Mouse (Mus musculus) liver, embryonic 11.5 days (tissue): Measurements from ENCODE around the gene Ctf2. TPM values are rescaled to one million over a fixed set of nuclear protein-coding genes. Genes with fewer than 3 reads are reported as not detected.

Source experiments
- ATAC-seq: fragments of 200-750 bp; cut with Nextera tagmentation; replicated peaks from 2 replicates; pipeline ENCODE4 v1.8.0; 2017; ENCODE audit warnings: moderate number of reproducible peaks, mild to moderate bottlenecking, moderate TSS enrichment, moderate library complexity; ENCODE audit not compliant: low FRiP score
- DNase-seq: peaks from one replicate; pipeline ENCODE4 v3.0.0-alpha.2; 2017; ENCODE audit warnings: low spot score
- H3K27ac ChIP-seq: fragments of 300-500 bp; sonication (generic); 2 replicates; pipeline ENCODE4 v1.5.1; 2014; ENCODE audit warnings: mild to moderate bottlenecking, low read depth, low read length, control low read depth
- H3K27me3 ChIP-seq: fragments of 300-500 bp; sonication (generic); replicated peaks from 2 replicates; pipeline ENCODE4 v1.6.1; 2014; ENCODE audit warnings: low read length, mixed read lengths; ENCODE audit not compliant: control insufficient read depth, insufficient read depth
- H3K36me3 ChIP-seq: fragments of 300-500 bp; sonication (generic); 2 replicates; pipeline ENCODE4 v1.6.1; 2014; ENCODE audit warnings: mild to moderate bottlenecking, low read length, moderate library complexity, mixed read lengths; ENCODE audit not compliant: control insufficient read depth, insufficient read depth
- H3K4me1 ChIP-seq: fragments of 300-500 bp; sonication (generic); replicated peaks from 2 replicates; pipeline ENCODE4 v1.6.1; 2014; ENCODE audit warnings: low read length, mixed read lengths; ENCODE audit not compliant: control insufficient read depth, insufficient read depth
- H3K4me2 ChIP-seq: fragments of 300-500 bp; sonication (generic); 2 replicates; pipeline ENCODE4 v1.6.1; 2014; ENCODE audit warnings: mild to moderate bottlenecking, control low read depth, moderate library complexity
- H3K4me3 ChIP-seq: fragments of 300-500 bp; sonication (generic); 2 replicates; pipeline ENCODE4 v1.5.1; 2014; ENCODE audit warnings: low read depth, low read length, control low read depth
- H3K9ac ChIP-seq: fragments of 300-500 bp; sonication (generic); 2 replicates; pipeline ENCODE4 v1.6.1; 2014; ENCODE audit warnings: low read depth, low read length, control low read depth
- H3K9me3 ChIP-seq: fragments of 300-500 bp; sonication (generic); 2 replicates; pipeline ENCODE4 v1.6.1; 2016; ENCODE audit warnings: low read length, inconsistent platforms, mixed read lengths; ENCODE audit not compliant: control insufficient read depth
- WGBS: fragments of 180-500 bp; shearing (Covaris S2); extraction: QIAGEN DNeasy Blood & Tissue Kit; methylation state at CpG from one replicate; pipeline ENCODE4 v1.1.7; 2014; 5-methylcytosine and 5-hydroxymethylcytosine counted together
- polyA plus RNA-seq: library from polyadenylated mRNA; unstranded; fragments of >200 nt; fragmentation: Nextera tagmentation; extraction: Ambion mirVana; gene quantifications from 2 replicates; pipeline ENCODE4 v1.2.1, GENCODE M21; 2014

The Ctf2 gene
- polyA plus RNA-seq, 1 experiment from 2014 or later, result 0.25 TPM

GRCm38 (mm10) chr7:127766851-127767609 lies 35.1 kb upstream of the Ctf2 start:
- Histone ChIP-seq H3K36me3 (peaks cover 13% of the 10 kb centered on the region; the same call in 1 of the 2 replicates), H3K9ac (peak overlapping the region; percentile 69), H3K4me2 (peak overlapping the region; percentile 94), H3K27me3 (no peaks in the 10 kb centered on the region), H3K27ac (peak overlapping the region; percentile 93), H3K4me1 (peaks cover 36% of the 10 kb centered on the region), H3K4me3 (peak overlapping the region; percentile 79), H3K9me3 (no peaks in the 10 kb centered on the region)
- 53% methylated on average over 17 of the region's 17 CpGs for WGBS
- DNase-seq, result peak; percentile 67
- ATAC-seq, result peak; percentile 89

- no peak overlapping the region for H3K4me3 ChIP-seq
- H3K27me3 ChIP-seq, result no peaks in the 10 kb centered on the region
- no peak overlapping the region; the same call in 1 of the 2 replicates for H3K27ac ChIP-seq
- H3K4me2 ChIP-seq, result no peak overlapping the region
- H3K9ac ChIP-seq, result no peak overlapping the region
- WGBS, result 82% methylated on average over 2 of the region's 2 CpGs
- H3K4me1 ChIP-seq, result peaks cover 27% of the 10 kb centered on the region
- peaks cover 13% of the 10 kb centered on the region; the same call in 1 of the 2 replicates for H3K36me3 ChIP-seq
- no peaks in the 10 kb centered on the region for H3K9me3 ChIP-seq
- no peak for ATAC-seq
- no peak for DNase-seq
Measured at GRCm38 (mm10) chr7:127765756-127766155, 33.8 kb upstream of the Ctf2 start.

GRCm38 (mm10) chr7:127763642-127764041 lies 31.7 kb upstream of the Ctf2 start:
- peaks cover 15% of the 10 kb centered on the region for H3K4me1 ChIP-seq
- no peak overlapping the region for H3K4me3 ChIP-seq
- no peak for ATAC-seq
- no peak for DNase-seq
- no peaks in the 10 kb centered on the region for H3K9me3 ChIP-seq
- no peak overlapping the region for H3K27ac ChIP-seq
- H3K27me3 ChIP-seq, result no peaks in the 10 kb centered on the region
- peaks cover 13% of the 10 kb centered on the region; the same call in 1 of the 2 replicates for H3K36me3 ChIP-seq
- 89% methylated on average over 4 of the region's 4 CpGs for WGBS
- no peak overlapping the region for H3K4me2 ChIP-seq
- no peak overlapping the region for H3K9ac ChIP-seq

GRCm38 (mm10) chr7:127761026-127761425 lies 29.1 kb upstream of the Ctf2 start:
- ATAC-seq (0 out of 2 replicates have a peak, but pooled peaks have one; percentile 45), DNase-seq (no peak)
- Histone ChIP-seq H3K9me3 (no peaks in the 10 kb centered on the region), H3K36me3 (peaks cover 27% of the 10 kb centered on the region), H3K4me2 (no peak overlapping the region), H3K4me1 (no peaks in the 10 kb centered on the region; the same call in 1 of the 2 replicates), H3K27me3 (no peaks in the 10 kb centered on the region), H3K9ac (no peak overlapping the region), H3K27ac (no peak overlapping the region), H3K4me3 (no peak overlapping the region)
- WGBS, result 27% methylated on average over 7 of the region's 7 CpGs

- Histone ChIP-seq H3K4me3 (no peak overlapping the region), H3K4me1 (no peaks in the 10 kb centered on the region; the same call in 1 of the 2 replicates), H3K9ac (no peak overlapping the region), H3K4me2 (no peak overlapping the region), H3K36me3 (peaks cover 29% of the 10 kb centered on the region), H3K27ac (no peak overlapping the region), H3K27me3 (no peaks in the 10 kb centered on the region), H3K9me3 (no peaks in the 10 kb centered on the region)
- no peak for ATAC-seq
- WGBS, result 82% methylated on average over 3 of the region's 3 CpGs
- DNase-seq, result no peak
Measured at GRCm38 (mm10) chr7:127760478-127760877, 28.5 kb upstream of the Ctf2 start.

GRCm38 (mm10) chr7:127759716-127760115 lies 27.8 kb upstream of the Ctf2 start:
- H3K4me2 ChIP-seq, result no peak overlapping the region

GRCm38 (mm10) chr7:127753741-127754140 lies 21.8 kb upstream of the Ctf2 start:
- H3K27me3 ChIP-seq, result no peaks in the 10 kb centered on the region
- ATAC-seq (no peak), DNase-seq (no peak)
- 85% methylated on average over 7 of the region's 7 CpGs for whole genome bisulfite sequencing
- no peaks in the 10 kb centered on the region for H3K4me1 ChIP-seq
- no peak overlapping the region for H3K4me3 ChIP-seq
- no peaks in the 10 kb centered on the region for H3K9me3 ChIP-seq
- no peak overlapping the region for H3K4me2 ChIP-seq
- H3K27ac ChIP-seq, result no peak overlapping the region
- H3K9ac ChIP-seq, result no peak overlapping the region
- peaks cover 44% of the 10 kb centered on the region for H3K36me3 ChIP-seq

More at GRCm38 (mm10) chr7:127759716-127760115, 27.8 kb upstream of the Ctf2 start:
- no peaks in the 10 kb centered on the region for H3K9me3 ChIP-seq
- no peak for ATAC-seq
- no peak overlapping the region for H3K4me3 ChIP-seq
- 21% methylated on average over 6 of the region's 6 CpGs for whole genome bisulfite sequencing
- H3K36me3 ChIP-seq, result peaks cover 24% of the 10 kb centered on the region
- no peak overlapping the region for H3K27ac ChIP-seq
- H3K27me3 ChIP-seq, result no peaks in the 10 kb centered on the region
- no peaks in the 10 kb centered on the region; the same call in 1 of the 2 replicates for H3K4me1 ChIP-seq
- DNase-seq, result no peak
- no peak overlapping the region for H3K9ac ChIP-seq

- 69% methylated on average over 5 of the region's 5 CpGs for WGBS
- H3K4me1 ChIP-seq, result no peaks in the 10 kb centered on the region
- H3K27ac ChIP-seq, result no peak overlapping the region
- DNase-seq, result no peak
- H3K36me3 ChIP-seq, result peaks cover 41% of the 10 kb centered on the region
- no peaks in the 10 kb centered on the region for H3K27me3 ChIP-seq
- no peak overlapping the region for H3K4me2 ChIP-seq
- H3K9ac ChIP-seq, result no peak overlapping the region
- H3K4me3 ChIP-seq, result no peak overlapping the region
- no peaks in the 10 kb centered on the region for H3K9me3 ChIP-seq
- no peak for ATAC-seq
Measured at GRCm38 (mm10) chr7:127753158-127753557, 21.2 kb upstream of the Ctf2 start.

- no peak overlapping the region for H3K4me2 ChIP-seq
- no peaks in the 10 kb centered on the region for H3K27me3 ChIP-seq
- 92% methylated on average over 27 of the region's 27 CpGs for WGBS
- H3K4me1 ChIP-seq, result no peaks in the 10 kb centered on the region
- ATAC-seq, result no peak
- DNase-seq, result no peak
- H3K36me3 ChIP-seq, result peaks cover 33% of the 10 kb centered on the region
- H3K4me3 ChIP-seq, result no peak overlapping the region
- H3K27ac ChIP-seq, result no peak overlapping the region
- no peaks in the 10 kb centered on the region for H3K9me3 ChIP-seq
- no peak overlapping the region for H3K9ac ChIP-seq
Measured at GRCm38 (mm10) chr7:127752069-127752468, 20.1 kb upstream of the Ctf2 start.
